Mouse (Mus musculus) adrenal gland, adult (tissue): ENCODE data around the gene Bend5.
A peak's percentile ranks its signal among the peaks of the same experiment; 100 is the strongest.

Experiments used
- DNase-seq, 2 experiments: peaks; one replicate each; pipeline ENCODE4 v3.0.0; 2022 to 2023; ENCODE audit warnings: low spot score in 1 of 2; ENCODE audit not compliant: inconsistent age in 2 of 2

The Bend5 gene

DNA sequence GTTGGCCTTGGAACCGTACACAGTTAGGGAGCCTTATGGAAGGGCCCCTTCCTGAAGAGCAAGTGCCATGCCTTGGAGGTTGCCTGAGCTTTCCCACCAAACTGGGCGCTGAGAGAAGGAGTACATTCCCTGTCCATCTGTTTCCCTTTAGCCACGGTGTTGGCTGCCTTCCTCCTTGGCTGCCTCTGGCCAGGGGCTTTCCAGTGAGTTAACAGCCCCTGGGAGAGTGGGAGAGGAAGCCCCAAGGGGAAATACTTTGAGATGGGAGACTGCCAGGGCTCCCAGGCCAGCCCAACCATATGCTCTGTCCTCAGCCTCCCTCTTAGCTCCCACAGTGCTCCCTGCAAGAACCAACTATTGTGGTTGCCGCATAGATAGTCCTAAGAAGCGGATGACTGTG lies 70.4 kb downstream of the Bend5 start:
- peak in 1 of 2 experiments; percentile 40 for DNase-seq

- DNase-seq, result no peak
Measured at GRCm38 (mm10) chr4:111486187-111486586, 71.4 kb downstream of the Bend5 start.

DNA sequence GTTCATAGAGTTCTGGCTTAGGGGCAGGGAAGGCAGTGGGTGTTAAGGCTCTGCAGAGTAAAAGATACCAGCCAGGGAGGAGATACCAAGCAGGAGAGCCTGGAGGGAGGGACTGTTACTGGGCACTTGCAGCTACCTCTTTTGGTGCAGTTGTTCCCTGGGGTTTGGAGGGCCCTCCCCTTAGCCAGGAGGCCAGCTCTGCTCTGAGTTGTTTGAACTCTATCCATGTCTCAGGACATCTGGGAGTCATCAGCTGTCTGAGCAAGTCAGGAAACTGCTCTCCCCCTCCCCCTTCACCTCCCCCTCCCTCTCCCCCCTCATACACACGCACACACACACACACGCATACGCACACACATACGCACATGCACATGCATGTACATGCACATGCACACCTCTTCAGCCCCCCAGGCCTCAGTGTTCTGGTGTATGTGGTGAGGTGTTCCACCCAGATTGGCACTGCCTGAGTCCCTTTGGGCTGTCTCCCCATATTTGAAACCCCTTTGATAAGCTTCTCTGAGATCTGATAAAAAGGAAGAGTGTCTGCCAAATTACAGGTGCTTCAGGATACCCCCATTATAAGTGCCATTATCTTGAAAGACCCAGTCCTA lies 72.5 kb downstream of the Bend5 start:
- DNase-seq, result no peak

GRCm38 (mm10) chr4:111493750-111494404 lies 79.1 kb downstream of the Bend5 start:
- DNase-seq, result peak; percentile 25 to 75

DNA sequence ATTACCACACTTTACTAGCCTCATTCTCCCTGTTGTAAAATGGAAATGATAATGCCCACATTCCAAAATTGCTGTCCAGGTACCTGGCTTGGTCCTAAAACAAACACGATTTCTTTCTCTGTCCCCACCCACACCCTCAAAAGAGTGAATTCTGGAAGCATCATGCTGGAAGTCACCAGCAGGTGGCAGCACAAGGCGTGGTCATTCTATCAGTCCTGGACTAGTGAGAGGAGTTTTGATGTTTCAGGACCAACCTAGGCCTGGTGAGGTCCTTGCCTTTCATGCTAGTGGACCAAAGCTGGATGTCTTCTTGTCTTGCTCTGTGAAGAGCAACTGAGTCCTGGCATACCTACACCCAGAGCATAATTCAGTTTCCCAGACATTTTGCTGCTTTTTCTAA lies 81.1 kb downstream of the Bend5 start:
- DNase-seq, result peak; percentile 59 to 90

GRCm38 (mm10) chr4:111498751-111499150 lies 83.9 kb downstream of the Bend5 start:
- DNase-seq, result no peak

GRCm38 (mm10) chr4:111501441-111501840 lies 86.6 kb downstream of the Bend5 start:
- DNase-seq, result no peak

- no peak for DNase-seq
Measured at GRCm38 (mm10) chr4:111502965-111503727, 88.3 kb downstream of the Bend5 start.

DNA sequence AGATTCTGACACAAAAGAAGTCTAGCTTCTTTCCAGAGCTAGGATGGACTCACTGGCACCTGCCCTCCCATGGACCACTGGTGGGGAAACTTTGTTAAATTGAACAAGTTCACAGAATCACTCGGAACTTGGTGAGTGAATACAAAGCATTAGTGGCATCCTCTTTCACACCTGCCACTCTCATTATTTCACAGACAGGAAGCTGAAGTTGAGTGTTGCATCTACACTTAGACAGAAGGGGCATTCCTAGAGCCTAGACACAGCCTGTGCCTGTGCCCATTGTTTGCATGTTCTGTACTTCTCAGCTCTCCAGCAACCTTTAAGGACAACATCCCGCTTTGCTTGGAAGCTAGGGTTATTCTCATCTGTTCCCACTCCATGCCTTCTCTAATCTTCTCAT lies 90.1 kb downstream of the Bend5 start:
- DNase-seq, result no peak
